Mouse (Mus musculus): ENCODE results near the gene Irgm1. TPM values are rescaled to one million over a fixed set of nuclear protein-coding genes. Genes with fewer than 3 reads are reported as not detected.
"Not testable (repeated sequence)": the region's sequence is repeated elsewhere in the genome, so short reads cannot be mapped to it uniquely, and the experiment has no call there.

Irgm1 gene
- total RNA-seq, 1 experiment from 2014 or later, result 22.6 TPM

DNA sequence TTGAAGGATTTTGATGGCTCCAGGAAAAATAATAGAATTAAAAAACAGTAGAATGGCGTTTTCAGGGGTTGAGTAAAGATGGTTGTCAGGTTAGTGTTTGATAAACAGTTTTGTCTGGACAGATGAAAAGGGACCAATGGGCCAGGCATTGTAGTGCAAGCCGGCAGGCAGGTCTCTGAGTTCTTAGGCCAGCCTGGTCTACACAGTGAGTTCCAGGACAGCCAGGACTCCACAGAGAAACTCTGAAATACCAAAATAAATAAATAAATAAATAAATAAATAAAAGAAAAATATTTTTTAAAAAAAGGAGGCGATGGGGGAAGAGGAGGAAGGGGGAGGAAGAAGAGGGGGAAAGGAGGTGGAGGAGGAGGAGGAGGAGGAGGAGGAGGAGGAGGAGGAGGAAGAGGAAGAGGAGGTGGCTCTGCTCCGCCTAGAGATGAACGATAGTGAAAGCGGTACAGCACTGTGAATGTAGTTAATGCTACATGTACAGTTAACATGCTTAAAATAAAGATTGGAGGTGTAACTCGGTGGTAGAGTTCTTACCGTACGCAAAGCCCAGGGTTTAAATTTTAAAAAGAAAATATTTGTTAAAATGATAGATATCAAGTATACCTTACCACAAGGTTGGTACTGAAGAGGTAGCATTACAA, 38.3 kb downstream of the Irgm1 start:
- no peak for DNase-seq

- DNase-seq, result no peak
Measured at GRCm38 (mm10) chr11:48831273-48831672, 40.2 kb downstream of the Irgm1 start.

DNA sequence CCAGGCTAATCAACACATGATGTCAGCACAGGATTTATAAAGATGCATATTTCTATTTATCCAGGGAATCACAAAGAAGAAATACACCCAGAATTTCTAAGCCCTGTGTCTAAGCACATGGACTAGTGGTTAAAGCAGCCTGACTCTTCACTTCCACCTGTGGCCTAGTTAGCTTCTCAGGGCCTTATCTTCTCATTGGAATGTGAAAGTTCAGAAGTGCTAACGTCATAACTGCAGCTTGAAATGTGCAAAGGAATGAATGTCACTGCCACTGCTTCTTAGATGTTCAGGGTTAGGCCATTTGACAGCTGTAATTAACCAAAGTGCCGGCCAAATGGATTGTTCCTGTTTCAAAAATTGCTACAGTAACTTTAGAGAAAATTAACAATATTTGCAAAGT, 41.2 kb downstream of the Irgm1 start:
- DNase-seq, result no peak

DNA sequence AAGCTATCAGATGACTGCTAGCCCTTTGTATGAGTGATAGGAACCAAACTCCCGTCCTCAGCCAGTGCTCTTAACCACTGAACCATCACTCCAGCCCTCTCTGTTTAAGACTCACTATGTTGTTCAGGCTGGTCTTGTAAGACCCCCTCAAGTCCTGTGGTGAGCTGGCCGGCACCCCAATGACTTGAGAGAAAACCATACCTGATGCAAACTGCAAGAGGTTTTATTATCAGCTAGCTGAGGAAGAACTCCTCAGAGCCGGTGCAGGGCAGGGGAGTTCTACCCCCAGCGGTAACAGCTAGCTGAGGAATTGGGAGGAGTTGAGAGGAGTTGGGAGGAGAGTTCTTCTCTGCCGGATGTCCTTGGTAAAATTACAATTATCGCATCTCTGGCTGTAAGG, 43.6 kb downstream of the Irgm1 start:
- DNase-seq, result no peak

GRCm38 (mm10) chr11:48826752-48827096, 44.8 kb downstream of the Irgm1 start:
- no peak for DNase-seq

- not testable (repeated sequence) for DNase-seq
Measured at GRCm38 (mm10) chr11:48825979-48826751, 45.3 kb downstream of the Irgm1 start, which contains the start of the genes Trim7 and Gm12184. Gene Trim7, plus strand, starts transcription at chr11:48826140. Gene Gm12184, minus strand, starts transcription at chr11:48826655.

DNA sequence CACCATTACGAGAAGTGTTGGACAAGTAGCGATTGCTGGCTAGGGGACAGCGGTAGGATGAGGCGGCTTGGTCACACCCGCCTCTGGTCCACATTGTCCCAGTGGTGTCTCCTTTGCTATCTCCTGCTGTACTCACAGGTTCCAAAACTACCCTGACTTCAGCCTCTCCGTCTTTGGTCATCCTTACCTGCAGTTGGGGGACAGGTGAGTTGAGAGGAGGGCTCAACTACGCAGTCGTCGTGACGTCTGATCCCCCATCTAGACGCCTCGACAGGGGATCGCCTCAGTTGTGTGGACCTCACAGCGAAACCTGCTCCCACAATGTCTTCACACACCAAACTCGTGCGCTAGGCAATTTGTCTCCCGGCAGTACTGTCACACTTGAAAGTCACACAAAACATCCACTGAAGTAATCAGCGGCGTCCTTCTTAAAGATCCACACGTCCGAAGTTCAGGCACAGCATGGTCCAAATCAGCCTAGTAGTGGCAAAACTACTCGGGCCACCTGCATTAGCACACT, 47.1 kb downstream of the Irgm1 start:
- DNase-seq, result no peak

DNA sequence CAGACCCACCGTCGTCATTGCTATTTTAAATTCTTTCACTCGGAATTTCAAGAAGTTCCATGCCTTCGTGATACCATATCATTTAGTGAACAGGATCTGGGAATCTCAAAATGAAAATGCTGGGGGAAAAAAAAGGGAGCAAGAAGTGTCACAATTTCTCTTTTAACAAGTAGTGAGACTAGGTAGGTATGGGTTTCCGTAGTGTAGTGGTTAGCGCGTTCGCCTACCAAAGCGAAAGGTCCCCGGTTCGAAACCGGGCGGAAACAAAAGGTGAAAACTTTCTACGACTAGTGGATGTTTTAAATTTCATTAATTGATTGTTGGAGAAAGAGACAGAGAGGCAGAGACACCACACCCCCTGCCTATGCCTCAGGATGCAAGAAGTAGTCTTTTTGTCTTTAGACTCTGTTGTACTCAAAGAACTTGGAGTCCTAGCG, 47.9 kb downstream of the Irgm1 start:
- peak; percentile 66 for DNase-seq

GRCm38 (mm10) chr11:48822768-48823512, 48.5 kb downstream of the Irgm1 start:
- no peak for DNase-seq

DNA sequence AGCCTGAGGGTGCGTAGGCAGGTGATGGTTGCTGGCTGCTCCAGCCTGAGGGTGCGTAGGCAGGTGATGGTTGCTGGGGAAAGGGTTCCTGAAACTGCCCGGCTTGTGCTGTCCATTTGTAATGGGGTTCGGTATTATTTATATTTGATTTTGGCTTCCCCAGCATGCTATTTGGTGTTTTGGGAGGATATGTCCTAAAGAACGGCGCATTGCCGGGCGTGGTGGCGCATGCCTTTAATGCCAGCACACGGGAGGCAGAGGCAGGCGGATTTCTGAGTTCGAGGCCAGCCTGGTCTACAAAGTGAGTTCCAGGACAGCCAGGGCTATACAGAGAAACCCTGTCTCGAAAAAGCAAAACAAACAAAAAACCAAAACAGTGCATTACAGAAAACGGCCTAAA, 50.2 kb downstream of the Irgm1 start:
- DNase-seq, result not testable (repeated sequence)

- no peak for DNase-seq
Measured at GRCm38 (mm10) chr11:48820308-48820674, 51.2 kb downstream of the Irgm1 start.

GRCm38 (mm10) chr11:48819614-48820307, 51.7 kb downstream of the Irgm1 start:
- no peak for DNase-seq

DNA sequence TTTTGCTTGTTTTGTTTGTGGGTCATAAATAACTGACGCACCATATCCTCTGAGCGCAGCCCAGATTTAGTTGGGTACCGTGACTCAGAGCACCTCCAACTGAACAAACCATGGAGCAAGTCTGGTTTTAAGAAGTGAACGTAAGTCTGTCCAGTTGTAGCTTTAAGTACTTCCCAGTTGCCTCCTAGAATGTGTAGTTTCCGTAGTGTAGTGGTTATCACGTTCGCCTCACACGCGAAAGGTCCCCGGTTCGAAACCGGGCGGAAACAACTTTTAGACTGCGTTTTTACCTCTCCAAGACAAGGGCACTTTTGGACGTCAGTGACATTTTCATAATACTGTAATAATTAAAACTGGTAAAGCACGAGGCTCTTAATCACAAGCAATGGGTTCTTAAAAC, 53.1 kb downstream of the Irgm1 start:
- peak; percentile 81 for DNase-seq

- DNase-seq, result no peak
Measured at GRCm38 (mm10) chr11:48817794-48818193, 53.7 kb downstream of the Irgm1 start.

GRCm38 (mm10) chr11:48816800-48817665, 54.5 kb downstream of the Irgm1 start, which contains the start of gene Trim41:
Gene Trim41, minus strand, starts transcription at chr11:48817353.
- peak; percentile 99 for DNase-seq

- DNase-seq, result peak; percentile 30
Measured at GRCm38 (mm10) chr11:48816281-48816781, 55.2 kb downstream of the Irgm1 start.

- no peak for DNase-seq
Measured at GRCm38 (mm10) chr11:48815851-48816250, 55.6 kb downstream of the Irgm1 start.

GRCm38 (mm10) chr11:48813782-48814181, 57.7 kb downstream of the Irgm1 start:
- DNase-seq, result no peak
